In genomic region chr5:125203099-125203498, GRCm38 (mm10) we compare ENCODE assay signal across 8 mouse cellular contexts. TPM values are rescaled to one million over a fixed set of nuclear protein-coding genes. Genes with fewer than 3 reads are reported as not detected.
A peak's percentile ranks its signal among the peaks of the same experiment; 100 is the strongest.
DNase-seq lines count a peak whose midpoint lies in the region; ATAC-seq and TF ChIP-seq lines count a peak whose summit lies in the region.

No protein-coding gene starts in this region.

- H3K4me3 ChIP-seq in kidney, embryonic 15.5 days (replicated peaks), result no peak overlapping the region
- H3K4me3 ChIP-seq in hindbrain, postnatal 0 days (ENCODE audit: low read length), result no peak overlapping the region
- H3K4me3 ChIP-seq in stomach, embryonic 16.5 days (replicated peaks; ENCODE audit: low read length), result no peak overlapping the region

- ATAC-seq in kidney, embryonic 15.5 days (replicated peaks; ENCODE audit: low FRiP score), result 0 out of 2 replicates have a peak, but pooled peaks have one; percentile 28
- ATAC-seq in hindbrain, postnatal 0 days, result peak; percentile 83
- peak; percentile 69 for ATAC-seq in megakaryocyte-erythroid progenitor cell, adult 5-6 weeks (replicated peaks; ENCODE audit: low FRiP score, low TSS enrichment, poor library complexity, severe bottlenecking)
- ATAC-seq in stomach, embryonic 16.5 days (ENCODE audit: insufficient read depth, low FRiP score), result peak; percentile 45; the same call in 1 of the 2 replicates

- H3K36me3 ChIP-seq in kidney, embryonic 15.5 days, result no peaks in the 10 kb centered on the region
- H3K36me3 ChIP-seq in hindbrain, postnatal 0 days (ENCODE audit: insufficient read depth, low read length), result no peaks in the 10 kb centered on the region
- H3K36me3 ChIP-seq in stomach, embryonic 16.5 days (ENCODE audit: control insufficient read depth, insufficient read depth, low read length), result no peaks in the 10 kb centered on the region

- no peak for DNase-seq in kidney, adult 18-20 months
- DNase-seq in cerebellum, postnatal 10 days, result peak; percentile 94
- DNase-seq in heart, adult 11 months, result peak; percentile 98
- DNase-seq in hindbrain, postnatal 0 days (ENCODE audit: low spot score), result peak; percentile 91
- no peak for DNase-seq in thymus, postnatal 36 days

- 27% methylated on average over 7 of the region's 7 CpGs for WGBS in kidney, embryonic 15.5 days
- 3% methylated on average over 7 of the region's 7 CpGs for WGBS in hindbrain, postnatal 0 days
- WGBS in stomach, embryonic 16.5 days, result 24% methylated on average over 7 of the region's 7 CpGs

- H3K27me3 ChIP-seq in kidney, embryonic 15.5 days, result no peaks in the 10 kb centered on the region
- H3K27me3 ChIP-seq in hindbrain, postnatal 0 days (ENCODE audit: insufficient read depth, low read length), result no peaks in the 10 kb centered on the region
- H3K27me3 ChIP-seq in stomach, embryonic 16.5 days (ENCODE audit: control insufficient read depth, insufficient read depth, low read length), result no peaks in the 10 kb centered on the region

- peaks cover 17% of the 10 kb centered on the region for H3K4me1 ChIP-seq in kidney, embryonic 15.5 days
- peaks cover 23% of the 10 kb centered on the region for H3K4me1 ChIP-seq in hindbrain, postnatal 0 days (ENCODE audit: insufficient read depth, low read length)
- H3K4me1 ChIP-seq in stomach, embryonic 16.5 days (ENCODE audit: control insufficient read depth, insufficient read depth, low read length), result peaks cover 8% of the 10 kb centered on the region; the same call in 1 of the 2 replicates

- H3K4me2 ChIP-seq in kidney, embryonic 15.5 days, result no peak overlapping the region
- no peak overlapping the region for H3K4me2 ChIP-seq in hindbrain, postnatal 0 days (ENCODE audit: low read depth, low read length)
- H3K4me2 ChIP-seq in stomach, embryonic 16.5 days (ENCODE audit: low read depth, low read length), result no peak overlapping the region

- TF ChIP-seq CTCF in hindbrain, postnatal 0 days (IDR thresholded peaks at IDR 0.05; ENCODE audit: low read depth), result peak; percentile 26

- H3K9me3 ChIP-seq in kidney, embryonic 15.5 days (replicated peaks), result no peaks in the 10 kb centered on the region
- no peaks in the 10 kb centered on the region for H3K9me3 ChIP-seq in hindbrain, postnatal 0 days (ENCODE audit: low read length)
- no peaks in the 10 kb centered on the region for H3K9me3 ChIP-seq in stomach, embryonic 16.5 days (replicated peaks; ENCODE audit: control insufficient read depth, low read length)

- no peak overlapping the region for H3K27ac ChIP-seq in kidney, embryonic 15.5 days
- peak overlapping the region; percentile 77 for H3K27ac ChIP-seq in hindbrain, postnatal 0 days
- H3K27ac ChIP-seq in stomach, embryonic 16.5 days (ENCODE audit: low read length), result no peak overlapping the region

- no peak overlapping the region for H3K9ac ChIP-seq in kidney, embryonic 15.5 days
- H3K9ac ChIP-seq in hindbrain, postnatal 0 days (replicated peaks; ENCODE audit: low read length), result no peak overlapping the region; the same call in 1 of the 2 replicates
- no peak overlapping the region for H3K9ac ChIP-seq in stomach, embryonic 16.5 days (ENCODE audit: low read length)

RNA-seq across cellular contexts. Expression of gene Ncor2, which starts 24.1 kb away (rescaled TPM):
- polyA plus RNA-seq in kidney, embryonic 15.5 days (2015; fragmentation: Nextera tagmentation; extraction: Ambion mirVana), result 27.5 and 28.8 TPM in 2 replicates
- total RNA-seq in hindbrain, postnatal 0 days (2014; rRNA removed), result 35.4 and 37.5 TPM in 2 replicates
- polyA plus RNA-seq in hindbrain, postnatal 0 days (2015; fragmentation: Nextera tagmentation; extraction: Ambion mirVana), result 20.9 and 22.7 TPM in 2 replicates
- 48.7 and 54.4 TPM in 2 replicates for total RNA-seq in megakaryocyte-erythroid progenitor cell, adult 5-6 weeks (2014; fragmentation: Nextera tagmentation)
- 4.8 and 6.7 TPM in 2 replicates for total RNA-seq in megakaryocyte-erythroid progenitor cell, adult 5-6 weeks (2017)
- polyA plus RNA-seq in stomach, embryonic 16.5 days (2015; fragmentation: Nextera tagmentation; extraction: Ambion mirVana), result 21.4 and 24.6 TPM in 2 replicates

Comparison
In these comparisons a context has a peak if more than half of its experiments do, and no peak if none do; other contexts are left out.
1. ATAC-seq: peak in every context shown above with its lines; median percentile 83 in hindbrain, postnatal 0 days; 69 in megakaryocyte-erythroid progenitor cell, adult 5-6 weeks; 45 in stomach, embryonic 16.5 days; 28 in kidney, embryonic 15.5 days.
2. DNase-seq: peak in cerebellum, postnatal 10 days (2 of 2), heart, adult 11 months (single experiment) and hindbrain, postnatal 0 days (single experiment); none in kidney, adult 18-20 months (single experiment) and thymus, postnatal 36 days (0 of 2).